Mouse (Mus musculus): ENCODE measurements at regions not wholly inside any gene's neighbourhood (a gene's known extent, or its start where the extent isn't known, plus 50 kb on each side); places are given as distances from the start of the nearest gene placed in this dataset.

DNA sequence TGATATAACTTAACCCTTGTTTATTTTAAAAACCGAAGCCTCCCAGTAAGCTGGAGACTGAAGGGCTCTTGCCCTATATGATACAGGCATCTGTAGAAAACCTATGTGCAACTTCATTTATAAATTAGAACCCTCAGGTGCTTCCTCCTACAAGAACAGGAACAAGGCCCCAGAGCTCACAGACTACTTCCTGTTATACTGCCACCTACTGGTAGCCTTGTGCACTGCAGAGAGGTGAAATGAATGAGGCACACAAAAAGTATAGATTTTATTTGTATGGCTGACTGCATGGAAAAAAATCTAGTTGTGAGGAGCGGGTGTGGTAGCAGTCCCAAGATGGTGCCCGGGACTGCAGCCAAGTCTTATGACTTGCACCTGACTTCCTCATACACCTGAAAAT is 203.5 kb downstream of the Ahr start:
- Histone ChIP-seq H3K27me3 (ENCODE audit: insufficient read depth, low read length) (no peaks in the 10 kb centered on the region), H3K9ac (ENCODE audit: low read depth, low read length) (no peak overlapping the region), H3K4me1 (replicated peaks; ENCODE audit: insufficient read depth, low read length) (no peaks in the 10 kb centered on the region), H3K4me3 (replicated peaks; ENCODE audit: low read depth, low read length) (no peak overlapping the region), H3K4me2 (ENCODE audit: low read length) (no peak overlapping the region), H3K36me3 (ENCODE audit: insufficient read depth, low read length) (no peaks in the 10 kb centered on the region), H3K9me3 (replicated peaks; ENCODE audit: low read length) (no peaks in the 10 kb centered on the region), H3K27ac (no peak overlapping the region)
- WGBS: 93% methylated on average over 3 of the region's 3 CpGs
- DNase-seq (ENCODE audit: low spot score): no peak
- ATAC-seq (replicated peaks; ENCODE audit: low FRiP score, low read depth): no peak
- peak; percentile 59 for TF ChIP-seq CTCF (IDR thresholded peaks at IDR 0.05; ENCODE audit: low read depth)

- no peak for ATAC-seq (replicated peaks; ENCODE audit: low FRiP score, low read depth)
- 82% methylated on average over 6 of the region's 6 CpGs for WGBS
Observed at GRCm38 (mm10) chr12:35329699-35330098, 205.1 kb downstream of the Ahr start.

DNA sequence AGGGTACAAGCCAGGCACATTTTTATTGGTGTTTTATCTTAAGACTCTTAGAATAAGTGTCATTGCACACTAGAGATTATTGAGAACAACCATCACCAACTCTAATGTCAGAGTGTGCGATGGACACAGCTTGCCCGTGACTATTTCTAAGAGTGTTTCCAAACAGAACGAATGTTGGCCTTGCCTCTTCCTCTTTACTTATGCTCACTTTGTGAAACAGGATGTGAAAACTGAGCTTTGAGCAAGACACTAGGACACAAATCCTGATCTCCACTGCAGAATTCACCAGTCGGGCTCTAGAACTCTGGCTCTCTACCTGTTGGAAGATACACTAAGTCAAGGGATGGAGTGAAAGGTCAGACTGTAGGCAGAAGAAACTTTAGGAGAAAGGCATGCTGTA is 215.3 kb downstream of the Ahr start:
- 91% methylated on average over 4 of the region's 4 CpGs for WGBS
- Histone ChIP-seq H3K27me3 (ENCODE audit: insufficient read depth, low read length) (no peaks in the 10 kb centered on the region), H3K36me3 (ENCODE audit: insufficient read depth, low read length) (no peaks in the 10 kb centered on the region), H3K9ac (ENCODE audit: low read depth, low read length) (no peak overlapping the region), H3K4me1 (replicated peaks; ENCODE audit: insufficient read depth, low read length) (no peaks in the 10 kb centered on the region), H3K4me2 (ENCODE audit: low read length) (no peak overlapping the region), H3K4me3 (replicated peaks; ENCODE audit: low read depth, low read length) (no peak overlapping the region), H3K9me3 (replicated peaks; ENCODE audit: low read length) (no peaks in the 10 kb centered on the region), H3K27ac (no peak overlapping the region)
- ATAC-seq (replicated peaks; ENCODE audit: low FRiP score, low read depth) (no peak), DNase-seq (ENCODE audit: low spot score) (no peak)
- TF ChIP-seq CTCF (IDR thresholded peaks at IDR 0.05; ENCODE audit: low read depth): no peak

More at GRCm38 (mm10) chr12:35329699-35330098, 205.1 kb downstream of the Ahr start:
- Histone ChIP-seq H3K9me3 (replicated peaks; ENCODE audit: low read length) (no peaks in the 10 kb centered on the region), H3K4me2 (ENCODE audit: low read length) (no peak overlapping the region), H3K36me3 (ENCODE audit: insufficient read depth, low read length) (no peaks in the 10 kb centered on the region), H3K9ac (ENCODE audit: low read depth, low read length) (no peak overlapping the region), H3K4me1 (replicated peaks; ENCODE audit: insufficient read depth, low read length) (no peaks in the 10 kb centered on the region), H3K27me3 (ENCODE audit: insufficient read depth, low read length) (no peaks in the 10 kb centered on the region), H3K27ac (no peak overlapping the region), H3K4me3 (replicated peaks; ENCODE audit: low read depth, low read length) (no peak overlapping the region)
- DNase-seq (ENCODE audit: low spot score): no peak
- TF ChIP-seq CTCF (IDR thresholded peaks at IDR 0.05; ENCODE audit: low read depth): no peak

DNA sequence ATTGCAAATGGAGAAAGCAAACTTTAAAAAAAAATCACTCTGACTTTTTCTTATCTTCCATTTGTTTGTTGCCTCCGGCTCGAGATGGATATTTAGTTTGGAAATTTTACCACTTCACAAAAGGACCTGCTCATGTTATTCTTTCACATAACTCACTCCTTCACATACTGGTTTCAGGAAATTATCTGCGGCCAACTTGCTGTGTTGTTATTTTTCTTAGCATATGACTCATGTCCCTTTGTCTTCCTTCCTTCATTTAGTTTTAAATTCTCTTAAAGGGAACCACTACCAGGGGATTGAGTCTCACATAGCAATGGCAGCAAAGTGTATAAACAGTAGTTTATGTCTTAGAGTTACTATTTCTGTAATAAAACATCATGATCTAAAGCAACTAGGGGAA is 217.8 kb downstream of the Ahr start:
- 23% methylated on average over 3 of the region's 3 CpGs for WGBS
- Histone ChIP-seq H3K4me2 (ENCODE audit: low read length) (no peak overlapping the region), H3K4me3 (replicated peaks; ENCODE audit: low read depth, low read length) (no peak overlapping the region), H3K27me3 (ENCODE audit: insufficient read depth, low read length) (no peaks in the 10 kb centered on the region), H3K4me1 (replicated peaks; ENCODE audit: insufficient read depth, low read length) (no peaks in the 10 kb centered on the region), H3K36me3 (ENCODE audit: insufficient read depth, low read length) (no peaks in the 10 kb centered on the region), H3K9me3 (replicated peaks; ENCODE audit: low read length) (no peaks in the 10 kb centered on the region), H3K9ac (ENCODE audit: low read depth, low read length) (no peak overlapping the region), H3K27ac (0 out of 2 replicates have a peak overlapping the region, but pooled peaks have one; percentile 57)
- TF ChIP-seq CTCF (IDR thresholded peaks at IDR 0.05; ENCODE audit: low read depth): no peak
- ATAC-seq (replicated peaks; ENCODE audit: low FRiP score, low read depth) (no peak), DNase-seq (ENCODE audit: low spot score) (peak; percentile 80)

GRCm38 (mm10) chr12:35314035-35314434 is 220.8 kb downstream of the Ahr start:
- H3K36me3 ChIP-seq (ENCODE audit: insufficient read depth, low read length): no peaks in the 10 kb centered on the region
- no peak overlapping the region for H3K27ac ChIP-seq
- H3K4me1 ChIP-seq (replicated peaks; ENCODE audit: insufficient read depth, low read length): no peaks in the 10 kb centered on the region
- TF ChIP-seq CTCF (IDR thresholded peaks at IDR 0.05; ENCODE audit: low read depth): no peak
- H3K9me3 ChIP-seq (replicated peaks; ENCODE audit: low read length): no peaks in the 10 kb centered on the region
- H3K4me2 ChIP-seq (ENCODE audit: low read length): no peak overlapping the region
- no peaks in the 10 kb centered on the region for H3K27me3 ChIP-seq (ENCODE audit: insufficient read depth, low read length)
- DNase-seq (ENCODE audit: low spot score) (no peak), ATAC-seq (replicated peaks; ENCODE audit: low FRiP score, low read depth) (no peak)
- no peak overlapping the region for H3K4me3 ChIP-seq (replicated peaks; ENCODE audit: low read depth, low read length)
- 96% methylated on average over 2 of the region's 2 CpGs for WGBS
- H3K9ac ChIP-seq (ENCODE audit: low read depth, low read length): no peak overlapping the region

- Histone ChIP-seq H3K9ac (ENCODE audit: low read depth, low read length) (no peak overlapping the region), H3K4me1 (replicated peaks; ENCODE audit: insufficient read depth, low read length) (no peaks in the 10 kb centered on the region), H3K27ac (no peak overlapping the region), H3K9me3 (replicated peaks; ENCODE audit: low read length) (no peaks in the 10 kb centered on the region), H3K36me3 (ENCODE audit: insufficient read depth, low read length) (no peaks in the 10 kb centered on the region), H3K4me3 (replicated peaks; ENCODE audit: low read depth, low read length) (no peak overlapping the region), H3K27me3 (ENCODE audit: insufficient read depth, low read length) (no peaks in the 10 kb centered on the region), H3K4me2 (ENCODE audit: low read length) (no peak overlapping the region)
- no peak for TF ChIP-seq CTCF (IDR thresholded peaks at IDR 0.05; ENCODE audit: low read depth)
- WGBS: 55% methylated on average over 11 of the region's 11 CpGs
- ATAC-seq (replicated peaks; ENCODE audit: low FRiP score, low read depth) (no peak), DNase-seq (ENCODE audit: low spot score) (no peak)
Observed at GRCm38 (mm10) chr12:35313191-35313925, 221.5 kb downstream of the Ahr start.

DNA sequence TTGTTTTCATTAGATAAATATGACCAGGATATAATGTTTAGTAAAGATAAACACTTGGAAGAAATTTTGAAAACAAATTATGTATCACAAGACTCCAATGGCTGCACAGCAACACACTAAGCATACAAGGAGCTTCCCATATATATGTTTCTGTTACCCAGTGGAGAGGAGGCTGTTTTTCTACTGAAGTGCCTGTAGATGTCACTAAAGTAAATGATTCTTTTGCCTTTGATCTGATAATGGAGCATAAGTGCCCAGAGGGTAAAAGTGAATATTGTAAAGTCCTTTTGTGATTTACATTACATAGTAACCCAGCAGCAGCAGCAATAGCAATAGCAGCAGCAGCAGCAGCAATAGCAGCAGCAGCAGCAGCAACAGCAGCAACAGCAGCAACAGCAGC is 226.3 kb downstream of the Ahr start:
- TF ChIP-seq CTCF (IDR thresholded peaks at IDR 0.05; ENCODE audit: low read depth): peak; percentile 64

More for the DNA sequence above, 226.3 kb downstream of the Ahr start:
- Histone ChIP-seq H3K4me1 (replicated peaks; ENCODE audit: insufficient read depth, low read length) (no peaks in the 10 kb centered on the region), H3K4me2 (ENCODE audit: low read length) (no peak overlapping the region), H3K9me3 (replicated peaks; ENCODE audit: low read length) (no peaks in the 10 kb centered on the region), H3K27ac (no peak overlapping the region), H3K27me3 (ENCODE audit: insufficient read depth, low read length) (no peaks in the 10 kb centered on the region), H3K9ac (ENCODE audit: low read depth, low read length) (no peak overlapping the region), H3K36me3 (ENCODE audit: insufficient read depth, low read length) (no peaks in the 10 kb centered on the region), H3K4me3 (replicated peaks; ENCODE audit: low read depth, low read length) (no peak overlapping the region)
- peak; percentile 80 for DNase-seq (ENCODE audit: low spot score)
- no peak for ATAC-seq (replicated peaks; ENCODE audit: low FRiP score, low read depth)
